Mouse (Mus musculus) regulatory T cell (primary cell): ENCODE measurements around the gene Psmd8.
"Not testable (repeated sequence)": the region's sequence is repeated elsewhere in the genome, so short reads cannot be mapped to it uniquely, and the experiment has no call there.

Experiments
- in situ Hi-C: fragments of 300-600 bp; cut with MboI, MseI; formaldehyde crosslinking; loops from one replicate; pipeline ENCODE4 v1.15.1; 2025; ENCODE audit warnings: high pct_unique_total_duplicates

Psmd8 gene

DNA sequence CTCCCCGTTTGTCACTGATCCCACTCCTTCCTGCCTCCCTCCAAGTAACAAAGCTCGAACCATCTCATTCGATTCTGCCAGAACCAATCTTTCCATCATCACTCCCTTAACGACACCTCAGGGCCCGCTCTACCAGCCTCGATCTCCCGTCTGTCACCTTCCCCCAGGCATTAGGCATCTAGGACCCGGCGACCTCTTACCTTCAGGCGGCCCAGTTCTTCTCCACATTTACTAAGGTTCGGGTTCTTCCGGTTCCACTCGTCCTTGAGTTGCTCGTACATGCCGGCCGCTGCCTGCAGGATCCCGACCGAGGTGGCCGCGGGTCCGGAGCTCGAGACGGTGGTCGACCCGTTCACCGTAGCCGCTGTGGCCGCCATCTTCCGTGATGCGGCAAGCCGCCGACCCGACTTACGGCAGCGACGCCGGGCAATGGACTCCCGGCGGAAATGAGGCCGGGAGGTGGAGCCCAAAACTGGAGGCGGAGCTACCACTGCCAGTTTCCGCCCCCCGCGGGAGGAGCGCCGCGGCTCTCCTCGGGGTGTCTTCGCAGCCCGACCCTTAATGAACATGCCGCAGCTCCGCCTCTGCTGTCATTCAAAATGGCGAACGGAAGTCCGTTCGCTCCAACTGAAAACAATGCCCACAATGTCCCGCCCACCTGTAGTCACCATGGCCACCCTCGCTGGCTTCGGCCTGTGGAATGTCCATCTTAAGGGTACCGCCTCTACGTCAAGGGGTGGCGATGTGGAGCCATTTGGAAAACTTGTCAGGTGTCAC is at the start of gene Psmd8:
Psmd8 (minus strand) TSS at position 625 of the 777 bp plus-strand sequence.
- in situ Hi-C loops = no loop called here

DNA sequence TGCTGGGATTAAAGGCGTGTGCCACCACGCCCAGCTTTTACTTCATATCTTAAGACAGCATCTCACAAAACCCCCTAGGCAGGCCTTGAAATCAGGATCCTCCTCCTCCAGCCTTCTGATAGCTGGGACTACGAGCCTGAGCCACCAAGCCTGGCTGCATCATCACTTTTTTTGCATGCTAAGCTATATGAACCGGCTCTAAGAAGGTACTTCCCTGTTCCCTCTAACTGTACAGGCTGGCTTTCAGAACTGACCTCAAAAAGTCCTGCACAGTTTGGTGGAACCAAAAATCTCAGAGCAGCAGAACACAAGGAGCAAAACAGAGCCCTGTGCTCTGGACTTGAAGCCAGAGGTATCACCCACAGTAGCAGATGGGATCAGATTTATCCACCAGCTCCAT is 47.7 kb upstream of the Psmd8 start:
- in situ Hi-C loops = no loop called here

DNA sequence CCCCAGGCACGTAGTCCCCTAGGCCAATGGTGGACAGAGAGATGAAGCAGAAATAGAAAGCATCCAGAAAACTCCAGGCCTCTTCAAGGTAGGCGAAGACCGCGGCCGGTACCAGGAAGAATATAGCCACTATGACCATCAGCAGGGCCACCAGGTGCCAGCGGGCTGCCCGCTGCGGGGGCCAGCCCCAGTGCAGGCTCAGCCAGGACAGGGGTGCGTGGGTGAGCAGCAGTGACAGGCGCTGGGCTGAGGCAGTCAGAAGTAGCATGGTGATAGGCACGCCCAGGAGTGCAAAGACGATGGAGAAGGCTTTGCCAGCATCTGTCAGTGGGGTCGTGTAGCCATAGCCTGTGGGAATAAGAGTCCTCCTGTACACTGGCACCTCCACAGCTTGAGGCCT is 45.0 kb upstream of the Psmd8 start:
- in situ Hi-C loops = no loop called here

DNA sequence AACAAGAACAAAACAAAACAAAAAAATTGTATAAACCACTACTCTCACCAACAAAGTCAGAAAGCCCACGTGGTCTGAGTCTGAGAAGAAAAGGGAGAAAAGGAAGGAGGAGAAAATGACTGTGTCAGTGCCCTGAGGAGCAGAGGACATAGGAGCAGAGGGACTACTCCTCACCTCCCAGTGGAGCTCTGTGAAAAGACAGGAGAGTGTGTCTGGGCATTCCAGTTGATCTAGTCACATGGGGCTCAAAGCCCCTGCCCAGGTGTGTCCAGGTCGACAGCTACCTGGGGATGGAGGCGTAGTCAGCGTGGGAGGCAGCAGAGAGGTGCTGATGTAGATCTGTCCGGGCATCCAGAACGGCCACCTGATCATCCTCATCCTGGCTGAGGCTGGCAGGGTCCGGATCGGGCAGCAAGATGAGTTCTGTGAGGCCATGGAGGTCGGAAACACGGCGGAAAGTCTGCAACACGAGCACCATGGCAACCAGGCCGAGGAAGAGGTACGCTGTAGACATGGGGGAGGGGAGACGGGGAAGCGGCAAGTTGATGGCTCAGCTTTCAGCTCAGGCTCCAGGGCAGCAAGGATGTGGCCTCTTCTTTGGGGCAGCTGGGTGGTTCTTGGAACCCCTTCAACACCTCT is 44.4 kb upstream of the Psmd8 start:
- in situ Hi-C loops = no loop called here

DNA sequence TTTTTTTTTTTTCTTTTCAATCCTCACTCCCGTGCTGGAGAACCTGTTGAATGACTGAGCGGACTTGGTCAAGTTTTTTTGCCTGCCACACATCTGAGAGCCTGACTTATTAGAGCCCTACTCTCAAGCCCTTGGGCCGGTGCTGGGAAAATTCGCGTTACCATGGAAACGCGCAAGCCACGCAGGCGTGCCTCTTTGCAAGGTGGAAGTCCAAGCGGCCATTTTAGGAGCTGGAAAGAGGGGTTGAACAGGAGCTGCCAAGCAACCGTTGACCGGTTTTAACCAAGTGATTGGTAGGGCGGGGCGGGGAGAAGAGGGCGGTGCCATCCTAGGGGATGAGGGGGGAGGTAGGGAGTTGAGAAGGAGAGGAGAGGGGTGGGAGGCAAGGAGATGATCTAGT is 34.3 kb upstream of the Psmd8 start:
- in situ Hi-C loops = loop anchor here (10.0 kb wide), 1 partner anchor 1880 kb away; the partner anchor contains the start of gene Ltbp4

DNA sequence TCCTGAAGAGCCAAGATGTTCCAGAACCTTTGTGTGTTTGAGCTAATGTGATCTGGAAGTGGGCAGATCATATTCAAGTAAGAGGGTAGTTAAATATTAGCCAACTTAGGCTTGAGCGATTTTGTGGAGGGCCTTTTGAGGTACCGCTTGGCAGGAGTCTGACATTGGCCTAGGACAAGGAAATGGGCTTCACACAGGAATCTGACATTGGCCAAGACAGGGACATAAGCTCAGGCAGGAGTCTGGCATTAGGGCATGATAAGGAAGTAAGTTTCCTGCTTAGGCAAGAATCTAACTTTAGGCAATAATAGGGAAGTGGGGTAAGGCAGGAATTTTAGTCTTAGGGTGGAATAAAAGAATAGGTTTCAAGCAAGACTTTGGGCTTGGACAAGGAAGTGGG is 33.7 kb upstream of the Psmd8 start:
- in situ Hi-C loops = loop anchor here (10.0 kb wide), 1 partner anchor 1879 kb away; the partner anchor contains the start of gene Ltbp4

DNA sequence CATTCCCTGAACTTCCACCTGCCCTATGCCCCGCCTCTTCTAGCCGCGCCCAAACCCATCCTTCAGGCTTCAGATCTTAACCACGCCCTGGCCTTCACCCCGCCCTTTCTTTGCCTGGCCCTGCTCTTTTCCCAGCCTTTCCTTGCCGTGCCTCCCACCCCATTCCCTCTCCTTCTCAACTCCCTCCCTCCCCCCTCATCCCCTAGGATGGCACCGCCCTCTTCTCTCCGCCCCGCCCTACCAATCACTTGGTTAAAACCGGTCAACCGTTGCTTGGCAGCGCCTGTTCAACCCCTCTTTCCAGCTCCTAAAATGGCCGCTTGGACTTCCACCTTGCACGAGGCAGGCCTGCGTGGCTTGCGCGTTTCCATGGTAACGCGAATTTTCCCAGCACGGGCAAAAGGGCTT is 33.2 kb upstream of the Psmd8 start, which contains the start of gene Catsperg1:
Catsperg1 (minus strand) TSS at position 361 of the 408 bp plus-strand sequence.
- in situ Hi-C loops = loop anchor here (10.0 kb wide), 1 partner anchor 1879 kb away; the partner anchor contains the start of gene Ltbp4

DNA sequence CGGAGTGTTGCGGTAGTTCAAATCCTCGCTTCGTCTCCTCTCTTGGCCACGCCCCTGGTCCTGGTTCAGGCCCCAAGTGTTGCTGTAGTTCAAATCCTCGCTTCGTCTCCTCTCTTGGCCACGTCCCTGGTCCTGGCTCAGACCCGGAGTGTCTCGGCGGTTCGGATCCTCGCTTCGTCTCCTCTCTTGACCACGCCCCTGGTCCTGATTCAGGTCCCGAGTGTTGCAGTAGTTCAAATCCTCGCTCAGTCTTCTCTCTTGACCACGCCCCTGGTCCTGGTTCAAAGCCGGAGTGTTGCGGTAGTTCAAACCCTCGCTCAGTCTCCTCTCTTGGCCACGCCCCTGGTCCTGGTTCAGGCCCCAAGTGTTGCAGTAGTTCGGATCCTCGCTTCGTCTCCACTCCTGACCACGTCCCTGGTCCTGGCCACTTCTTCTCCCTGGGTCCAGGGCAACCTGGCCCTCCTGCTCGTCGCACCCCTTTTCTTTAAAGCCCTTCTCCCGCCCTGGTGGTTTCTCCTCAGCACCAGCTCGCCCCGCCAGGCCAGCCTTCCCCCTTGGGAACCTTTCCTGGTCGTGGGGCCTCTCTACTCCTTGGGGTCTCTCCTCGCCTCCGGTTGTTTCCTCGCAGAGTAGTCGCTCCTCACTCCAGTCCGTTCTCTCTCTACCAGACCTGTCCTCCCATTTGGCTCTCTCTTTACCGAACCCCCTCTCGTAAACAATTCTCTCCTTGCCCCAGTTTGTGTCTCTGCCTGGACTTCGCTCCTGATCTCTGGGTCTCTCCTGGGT is 32.5 kb upstream of the Psmd8 start:
- in situ Hi-C loops = loop anchor here (10.0 kb wide), 1 partner anchor 1878 kb away; the partner anchor contains the start of gene Ltbp4

DNA sequence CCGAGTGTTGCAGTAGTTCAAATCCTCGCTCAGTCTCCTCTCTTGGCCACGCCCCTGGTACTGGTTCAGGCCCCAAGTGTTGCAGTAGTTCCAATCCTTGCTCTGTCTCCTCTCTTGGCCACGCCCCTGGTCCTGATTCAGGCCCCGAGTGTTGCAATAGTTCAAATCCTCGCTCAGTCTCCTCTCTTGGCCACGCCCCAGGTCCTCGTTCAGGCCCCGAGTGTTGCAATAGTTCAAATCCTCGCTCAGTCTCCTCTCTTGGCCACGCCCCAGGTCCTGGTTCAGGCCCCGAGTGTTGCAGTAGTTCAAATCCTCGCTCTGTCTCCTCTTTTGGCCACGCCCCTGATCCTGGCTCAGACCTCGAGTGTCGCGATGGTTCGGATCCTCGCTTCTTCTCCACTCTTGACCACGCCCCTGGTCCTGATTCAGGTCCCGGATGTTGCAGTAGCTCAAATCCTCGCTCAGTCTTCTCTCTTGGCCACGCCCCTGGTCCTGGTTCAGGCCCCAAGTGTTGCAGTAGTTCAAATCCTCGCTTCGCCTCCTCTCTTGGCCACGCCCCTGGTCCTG is 31.8 kb upstream of the Psmd8 start:
- in situ Hi-C loops = loop anchor here (10.0 kb wide), 1 partner anchor 1877 kb away; the partner anchor contains the start of gene Ltbp4

DNA sequence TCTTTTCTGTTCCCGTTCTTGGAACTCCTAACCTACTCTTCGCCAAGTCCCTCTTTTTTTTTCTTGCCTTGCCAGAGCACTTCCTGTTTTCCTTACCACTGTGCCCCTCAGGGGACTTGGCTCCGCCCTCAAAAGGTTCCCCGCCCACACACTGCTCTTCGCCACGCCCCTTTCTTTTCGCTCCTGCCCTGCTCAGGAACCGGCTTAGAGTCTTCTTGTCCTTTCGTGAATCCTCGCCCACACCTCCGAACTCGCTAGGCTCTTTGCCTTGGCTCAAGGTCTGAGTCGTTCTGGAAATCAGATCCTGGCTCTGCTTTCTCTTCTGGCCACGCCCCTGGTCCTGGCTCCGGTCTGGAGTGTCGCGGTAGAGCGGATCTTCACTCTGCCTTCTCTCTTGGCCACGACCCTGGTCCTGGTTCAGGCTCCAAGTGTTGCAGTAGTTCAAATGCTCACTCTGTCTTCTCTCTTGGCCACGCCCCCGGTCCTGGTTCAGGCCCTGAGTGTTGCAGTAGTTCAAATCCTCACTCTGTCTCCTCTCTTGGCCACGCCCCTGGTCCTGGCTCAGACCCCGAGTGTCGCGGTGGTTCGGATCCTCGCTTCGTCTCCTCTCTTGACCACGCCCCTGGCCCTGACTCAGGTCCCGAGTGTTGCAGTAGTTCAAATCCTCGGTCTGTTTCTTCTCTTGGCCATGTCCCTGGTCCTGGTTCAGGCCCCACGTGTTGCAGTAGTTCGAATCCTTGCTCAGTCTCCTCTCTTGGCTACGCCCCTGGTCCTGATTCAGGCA is 31.1 kb upstream of the Psmd8 start:
- in situ Hi-C loops = loop anchor here (10.0 kb wide), 1 partner anchor 1877 kb away; the partner anchor contains the start of gene Ltbp4

DNA sequence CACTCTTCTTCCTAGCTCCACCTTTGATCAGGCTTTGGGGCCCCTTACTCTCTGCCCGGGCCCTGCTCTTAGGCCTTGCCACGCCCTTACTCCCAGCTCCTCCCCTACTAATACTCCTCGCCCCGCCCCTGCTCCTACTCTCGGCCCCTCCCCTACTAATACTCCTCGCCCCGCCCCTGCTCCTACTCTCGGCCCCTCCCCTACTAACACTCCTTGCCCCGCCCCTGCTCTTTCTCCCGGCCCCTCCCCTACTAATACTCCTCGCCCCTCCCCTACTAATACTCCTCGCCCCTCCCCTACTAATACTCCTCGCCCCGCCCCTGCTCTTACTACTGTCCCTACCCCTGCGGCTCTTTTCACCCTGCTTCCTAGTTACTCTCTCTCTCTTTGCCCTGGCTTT is 30.5 kb upstream of the Psmd8 start:
- in situ Hi-C loops = loop anchor here (10.0 kb wide), 1 partner anchor 1876 kb away; the partner anchor contains the start of gene Ltbp4

DNA sequence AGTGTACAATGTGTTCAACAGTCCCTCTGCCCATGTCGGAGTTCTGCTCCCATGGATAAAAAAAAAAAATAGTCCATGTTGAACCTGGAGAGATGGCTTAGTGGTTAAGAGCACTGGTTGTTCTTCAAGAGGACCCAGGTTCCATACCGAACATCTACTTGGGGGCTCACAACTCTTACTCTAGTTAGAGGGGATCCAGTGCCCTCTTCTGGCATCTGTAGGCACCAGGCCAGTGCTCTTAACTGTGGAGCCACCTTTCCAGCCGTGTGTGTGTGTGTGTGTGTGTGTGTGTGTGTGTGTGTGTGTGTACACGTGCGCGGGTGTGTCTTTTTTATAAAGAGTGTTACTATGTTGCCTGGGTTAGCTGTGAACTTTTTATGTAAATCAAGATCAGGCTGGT is 22.1 kb upstream of the Psmd8 start:
- in situ Hi-C loops = no loop called here

DNA sequence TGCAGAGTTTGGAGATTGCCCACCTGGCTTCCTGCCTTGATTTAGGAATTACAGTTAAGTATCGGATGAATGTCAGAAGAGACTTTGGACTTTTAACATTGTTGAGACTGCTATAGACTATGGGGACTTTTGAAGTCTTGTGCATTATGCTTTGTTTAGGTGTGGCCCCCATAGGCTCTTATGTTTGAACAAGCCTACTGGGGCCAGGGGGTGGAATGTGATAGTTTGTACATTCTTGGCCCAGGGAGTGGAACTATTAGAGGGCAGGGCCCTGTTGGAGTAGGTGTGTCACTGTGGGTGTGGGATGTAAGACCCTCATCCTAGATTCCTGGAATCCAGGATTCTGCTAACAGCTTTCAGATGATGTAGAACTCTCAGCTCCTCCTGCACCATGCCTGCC is 13.7 kb upstream of the Psmd8 start:
- in situ Hi-C loops = not testable (repeated sequence)

DNA sequence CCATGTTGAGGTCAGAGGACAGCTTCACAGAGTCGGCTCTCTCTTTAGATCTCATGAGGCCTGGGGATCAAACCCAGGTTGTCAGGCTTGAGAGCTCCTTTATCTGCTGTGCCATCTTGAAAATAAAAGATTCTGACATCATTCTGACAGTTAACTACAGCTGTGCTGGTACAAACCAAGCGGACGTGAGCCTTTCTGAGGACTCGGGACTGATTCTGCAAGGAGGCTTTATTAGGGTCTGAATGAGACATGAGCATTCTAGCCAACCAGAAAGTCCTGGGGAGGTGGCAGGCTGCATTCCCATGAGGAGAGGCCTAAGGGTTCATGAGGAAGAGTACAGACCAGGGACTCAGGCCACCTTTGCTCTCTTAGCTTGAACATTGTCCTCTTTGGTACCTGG is 822 bp upstream of the Psmd8 start:
- in situ Hi-C loops = not testable (repeated sequence)

DNA sequence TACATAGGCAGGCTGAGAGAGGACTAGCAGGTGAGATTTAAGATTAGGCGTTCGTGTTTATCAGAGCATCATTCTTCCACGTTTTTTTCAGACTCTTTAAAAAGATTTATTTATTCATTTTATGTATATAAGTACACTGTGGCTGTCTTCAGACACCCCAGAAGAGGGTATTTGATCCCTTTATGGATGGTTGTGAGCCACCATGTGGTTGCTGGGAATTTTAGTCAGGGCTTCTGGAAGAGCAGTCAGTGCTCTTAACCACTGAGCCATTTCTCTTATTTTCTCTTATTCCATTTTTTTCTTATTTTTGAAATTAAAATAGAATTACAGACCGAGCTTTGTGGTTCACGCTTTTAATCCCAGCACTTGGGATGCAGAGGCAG is 344 bp upstream of the Psmd8 start:
- in situ Hi-C loops = no loop called here

DNA sequence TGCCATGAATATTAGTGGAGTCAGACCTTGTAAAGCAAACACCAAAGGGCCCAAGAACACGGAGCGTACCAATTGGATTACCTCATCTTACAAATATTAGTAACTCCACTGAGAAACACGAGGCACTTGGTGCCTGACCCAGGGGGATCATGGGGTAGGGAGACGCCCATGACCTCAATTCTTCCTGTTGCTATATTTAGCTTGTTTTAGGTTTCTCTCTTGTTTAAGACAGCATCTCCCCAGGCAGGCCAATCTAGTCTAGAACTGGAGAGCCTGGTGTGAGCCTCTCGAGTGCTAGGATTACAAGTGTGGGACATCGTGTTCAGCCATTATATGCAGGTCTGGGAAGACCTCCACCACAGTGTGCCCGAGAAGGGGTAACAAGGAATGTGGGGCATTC is 1.2 kb downstream of the Psmd8 start:
- in situ Hi-C loops = no loop called here

DNA sequence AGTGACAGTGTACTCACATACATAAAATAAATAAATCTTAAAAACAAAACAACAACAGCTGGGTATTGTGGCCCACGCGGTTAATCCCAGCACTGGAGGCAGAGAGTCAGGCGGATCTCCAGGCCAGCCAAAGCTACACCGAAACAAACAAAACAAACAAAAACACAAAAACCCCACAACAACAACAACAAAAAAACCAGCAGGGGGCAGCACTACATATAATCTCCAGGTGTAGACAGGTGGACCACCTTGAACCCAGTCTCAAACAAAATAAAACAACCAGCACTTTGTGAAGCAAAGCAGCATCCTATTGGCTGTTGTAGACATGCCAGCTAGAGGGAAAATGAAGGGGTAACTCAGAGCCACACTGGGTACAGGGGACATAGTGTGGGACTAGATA is 2.4 kb downstream of the Psmd8 start:
- in situ Hi-C loops = no loop called here

DNA sequence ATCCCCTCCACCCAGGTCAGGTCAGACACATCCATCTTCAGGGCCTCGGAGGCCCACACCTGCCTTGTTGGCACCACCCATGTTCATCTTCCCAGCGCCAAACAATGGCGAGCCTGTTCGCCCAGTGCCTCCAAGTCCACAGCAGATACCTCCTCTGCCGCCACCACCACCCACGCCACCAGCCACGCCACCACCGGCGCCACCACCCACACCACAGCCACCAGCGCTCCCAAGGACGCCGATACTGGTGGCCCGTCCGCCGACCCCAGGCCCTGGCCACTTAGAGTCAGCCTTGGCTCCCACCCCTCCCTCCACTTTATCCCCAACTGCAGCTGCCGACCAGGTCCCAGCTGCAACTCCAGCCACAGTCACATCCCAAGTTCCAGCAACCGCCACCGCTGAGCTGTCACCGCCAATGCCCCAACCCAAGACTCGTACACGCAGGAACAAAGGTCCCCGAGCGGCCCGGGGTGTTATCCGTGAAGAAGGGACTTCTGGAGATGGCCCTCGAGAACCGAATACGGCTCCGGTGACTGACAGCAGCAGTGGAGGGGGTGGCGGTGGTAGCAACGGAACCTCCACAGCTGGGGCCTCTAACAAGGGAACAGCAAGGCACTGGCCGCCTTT is 8.0 kb downstream of the Psmd8 start:
- in situ Hi-C loops = no loop called here

DNA sequence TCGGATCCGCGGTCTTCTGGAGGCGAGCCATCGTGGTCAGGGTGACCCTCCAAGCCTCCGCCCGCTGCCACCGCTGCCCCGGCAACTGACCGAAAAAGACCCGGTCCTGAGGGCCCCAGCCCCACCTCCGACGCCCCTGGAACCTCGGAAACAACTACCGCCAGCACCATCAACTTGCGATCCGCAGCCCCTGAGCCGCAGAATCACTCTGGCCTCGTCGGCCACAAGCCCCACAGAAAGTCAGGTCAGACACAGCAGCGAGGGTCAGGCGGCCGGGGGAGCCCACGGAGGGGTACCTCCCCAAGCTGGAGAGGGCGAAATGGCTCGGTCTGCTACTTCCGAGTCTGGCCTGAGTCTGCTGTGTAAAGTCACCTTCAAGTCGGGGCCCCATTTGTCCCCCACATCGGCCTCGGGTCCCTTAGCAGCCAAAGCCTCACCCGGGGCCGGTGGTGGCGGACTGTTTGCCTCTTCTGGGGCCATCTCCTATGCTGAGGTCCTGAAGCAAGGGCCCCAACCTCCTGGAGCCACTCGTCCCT is 8.9 kb downstream of the Psmd8 start:
- in situ Hi-C loops = no loop called here
